Mouse (Mus musculus): ENCODE results near the gene Catsperz.

The Catsperz gene

DNA sequence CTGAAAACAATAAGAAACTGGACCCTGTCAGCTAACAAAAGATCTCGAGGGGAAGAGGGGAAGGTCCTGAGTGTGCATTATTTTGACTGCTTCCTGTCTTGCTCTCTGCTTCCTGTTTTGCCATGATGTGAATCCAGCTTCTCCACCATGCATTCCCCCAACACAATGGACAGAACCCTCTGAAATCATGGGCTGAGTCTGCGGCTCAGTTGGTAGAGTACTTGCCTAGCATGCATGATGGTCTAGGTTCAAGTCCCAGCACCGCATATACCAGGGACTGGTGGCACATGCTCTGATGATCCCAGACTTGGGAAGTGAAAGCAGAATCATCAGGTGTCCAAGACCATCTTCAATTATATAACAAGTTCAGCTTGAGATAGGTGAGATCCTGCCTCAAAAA is 52.5 kb downstream of the Catsperz start:
- ChIA-PET POLR2A (interaction anchor here in 3 of 4 experiments (1.0 to 1.3 kb wide), 4 partner anchors 55 to 227 kb away, joined by 3 to 4 read pairs (median 4); no protein-coding TSS in a partner anchor), CTCF (interaction anchor here in 1 of 4 experiments (1.4 kb wide), 1 partner anchor 381 kb away, joined by 4 read pairs; no protein-coding TSS in a partner anchor)
